Mouse (Mus musculus): ENCODE results near the gene Gm13539.

GRCm38 (mm10) chr2:25781957-25782356 lies at the start of gene Gm13539:
- TF ChIP-seq CTCF (IDR thresholded peaks at IDR 0.05; ENCODE audit: insufficient read depth, low read depth, low read length) (no peak), POLR2A (IDR thresholded peaks at IDR 0.05; ENCODE audit: insufficient read depth, low read depth, low read length) (no peak)

Measured in olfactory bulb, adult 2 months (tissue).